Mouse (Mus musculus): ENCODE data around the gene Timm8a2. TPM values are rescaled to one million over a fixed set of nuclear protein-coding genes. Genes with fewer than 3 reads are reported as not detected.

Timm8a2 gene
- total and polyA plus RNA-seq, 2 experiments from 2014 or later, result 0.60 TPM; not detected in 1

GRCm38 (mm10) chr14:122023928-122024327, 10.5 kb upstream of the Timm8a2 start:
- Histone ChIP-seq H3K27me3 (ENCODE audit: insufficient read depth, low read length) (no peaks in the 10 kb centered on the region), H3K9me3 (ENCODE audit: low read length) (no peaks in the 10 kb centered on the region), H3K36me3 (ENCODE audit: insufficient read depth, low read length) (peaks cover 19% of the 10 kb centered on the region), H3K9ac (replicated peaks; ENCODE audit: low read length, poor library complexity, severe bottlenecking) (no peak overlapping the region), H3K4me1 (ENCODE audit: insufficient read depth, low read length) (no peaks in the 10 kb centered on the region), H3K4me2 (ENCODE audit: low read depth, low read length, poor library complexity, severe bottlenecking) (no peak overlapping the region), H3K27ac (ENCODE audit: low read depth, low read length) (no peak overlapping the region), H3K4me3 (ENCODE audit: low read depth, low read length) (no peak overlapping the region)
- TF ChIP-seq CTCF (IDR thresholded peaks at IDR 0.05), result no peak
- no peak for DNase-seq (ENCODE audit: low spot score)
- ATAC-seq (ENCODE audit: low FRiP score), result no peak

GRCm38 (mm10) chr14:122028926-122029745, 5.3 kb upstream of the Timm8a2 start:
- Histone ChIP-seq H3K36me3 (ENCODE audit: insufficient read depth, low read length) (0 out of 2 replicates have a peak, but pooled peaks cover 2% of the 10 kb centered on the region), H3K4me2 (ENCODE audit: low read depth, low read length, poor library complexity, severe bottlenecking) (no peak overlapping the region), H3K9ac (replicated peaks; ENCODE audit: low read length, poor library complexity, severe bottlenecking) (no peak overlapping the region), H3K27ac (ENCODE audit: low read depth, low read length) (no peak overlapping the region), H3K4me3 (ENCODE audit: low read depth, low read length) (no peak overlapping the region), H3K27me3 (ENCODE audit: insufficient read depth, low read length) (no peaks in the 10 kb centered on the region), H3K4me1 (ENCODE audit: insufficient read depth, low read length) (no peaks in the 10 kb centered on the region), H3K9me3 (ENCODE audit: low read length) (no peaks in the 10 kb centered on the region)
- no peak for TF ChIP-seq CTCF (IDR thresholded peaks at IDR 0.05)
- ATAC-seq (ENCODE audit: low FRiP score), result no peak
- WGBS, result 93% methylated on average over 11 of the region's 11 CpGs
- DNase-seq (ENCODE audit: low spot score), result no peak

- ATAC-seq (ENCODE audit: low FRiP score) (no peak), DNase-seq (ENCODE audit: low spot score) (no peak)
- Histone ChIP-seq H3K36me3 (ENCODE audit: insufficient read depth, low read length) (no peaks in the 10 kb centered on the region), H3K4me2 (ENCODE audit: low read depth, low read length, poor library complexity, severe bottlenecking) (no peak overlapping the region), H3K9ac (replicated peaks; ENCODE audit: low read length, poor library complexity, severe bottlenecking) (no peak overlapping the region), H3K4me1 (ENCODE audit: insufficient read depth, low read length) (no peaks in the 10 kb centered on the region), H3K27me3 (ENCODE audit: insufficient read depth, low read length) (no peaks in the 10 kb centered on the region), H3K9me3 (ENCODE audit: low read length) (no peaks in the 10 kb centered on the region), H3K27ac (ENCODE audit: low read depth, low read length) (no peak overlapping the region), H3K4me3 (ENCODE audit: low read depth, low read length) (no peak overlapping the region)
- WGBS, result 83% methylated on average over 4 of the region's 4 CpGs
- TF ChIP-seq CTCF (IDR thresholded peaks at IDR 0.05), result no peak
Observed at GRCm38 (mm10) chr14:122029851-122030250, 4.6 kb upstream of the Timm8a2 start.

- Histone ChIP-seq H3K9me3 (ENCODE audit: low read length) (no peaks in the 10 kb centered on the region), H3K4me3 (ENCODE audit: low read depth, low read length) (no peak overlapping the region), H3K4me2 (ENCODE audit: low read depth, low read length, poor library complexity, severe bottlenecking) (no peak overlapping the region), H3K27me3 (ENCODE audit: insufficient read depth, low read length) (no peaks in the 10 kb centered on the region), H3K9ac (replicated peaks; ENCODE audit: low read length, poor library complexity, severe bottlenecking) (no peak overlapping the region), H3K36me3 (ENCODE audit: insufficient read depth, low read length) (no peaks in the 10 kb centered on the region), H3K27ac (ENCODE audit: low read depth, low read length) (no peak overlapping the region), H3K4me1 (ENCODE audit: insufficient read depth, low read length) (no peaks in the 10 kb centered on the region)
- WGBS, result 89% methylated on average over 2 of the region's 2 CpGs
- TF ChIP-seq CTCF (IDR thresholded peaks at IDR 0.05), result no peak
- ATAC-seq (ENCODE audit: low FRiP score) (no peak), DNase-seq (ENCODE audit: low spot score) (no peak)
Observed at GRCm38 (mm10) chr14:122032045-122032444, 2.4 kb upstream of the Timm8a2 start.

GRCm38 (mm10) chr14:122035181-122035580, 707 bp downstream of the Timm8a2 start:
- Histone ChIP-seq H3K36me3 (ENCODE audit: insufficient read depth, low read length) (no peaks in the 10 kb centered on the region), H3K4me1 (ENCODE audit: insufficient read depth, low read length) (no peaks in the 10 kb centered on the region), H3K27me3 (ENCODE audit: insufficient read depth, low read length) (no peaks in the 10 kb centered on the region), H3K4me3 (ENCODE audit: low read depth, low read length) (no peak overlapping the region), H3K27ac (ENCODE audit: low read depth, low read length) (no peak overlapping the region), H3K9ac (replicated peaks; ENCODE audit: low read length, poor library complexity, severe bottlenecking) (no peak overlapping the region), H3K9me3 (ENCODE audit: low read length) (no peaks in the 10 kb centered on the region), H3K4me2 (ENCODE audit: low read depth, low read length, poor library complexity, severe bottlenecking) (no peak overlapping the region)
- no peak for TF ChIP-seq CTCF (IDR thresholded peaks at IDR 0.05)
- 94% methylated on average over 1 of the region's 1 CpGs for WGBS
- ATAC-seq (ENCODE audit: low FRiP score) (no peak), DNase-seq (ENCODE audit: low spot score) (no peak)

- DNase-seq (ENCODE audit: low spot score) (no peak), ATAC-seq (ENCODE audit: low FRiP score) (no peak)
- no peaks in the 10 kb centered on the region for H3K9me3 ChIP-seq (ENCODE audit: low read length)
- no peak overlapping the region for H3K4me3 ChIP-seq (ENCODE audit: low read depth, low read length)
- H3K4me2 ChIP-seq (ENCODE audit: low read depth, low read length, poor library complexity, severe bottlenecking), result no peak overlapping the region
- no peaks in the 10 kb centered on the region for H3K27me3 ChIP-seq (ENCODE audit: insufficient read depth, low read length)
- WGBS, result 98% methylated on average over 2 of the region's 2 CpGs
- no peak for TF ChIP-seq CTCF (IDR thresholded peaks at IDR 0.05)
- H3K9ac ChIP-seq (replicated peaks; ENCODE audit: low read length, poor library complexity, severe bottlenecking), result no peak overlapping the region
- H3K27ac ChIP-seq (ENCODE audit: low read depth, low read length), result no peak overlapping the region
- H3K36me3 ChIP-seq (ENCODE audit: insufficient read depth, low read length), result no peaks in the 10 kb centered on the region
- H3K4me1 ChIP-seq (ENCODE audit: insufficient read depth, low read length), result no peaks in the 10 kb centered on the region
Observed at GRCm38 (mm10) chr14:122035860-122036259, 1.4 kb downstream of the Timm8a2 start.

Data from midbrain, postnatal 0 days (tissue).